Mouse (Mus musculus) left cerebral cortex, adult 18-20 months (tissue): Measurements from ENCODE around the gene Hdac1. TPM values are rescaled to one million over a fixed set of nuclear protein-coding genes. Genes with fewer than 3 reads are reported as not detected.

Source experiments
- DNase-seq, 2 experiments: peaks; one replicate each; pipeline ENCODE4 v3.0.0; 2021 to 2022; ENCODE audit warnings: low spot score in 2 of 2, mixed read lengths in 1 of 2
- microRNA-seq, 2 experiments: library from miRNA; unstranded; fragments of <30 nt; microRNA quantifications; one replicate each; pipeline ENCODE4 v1.2.0; 2021
- total RNA-seq, 2 experiments: library from RNA; stranded (reverse); gene quantifications; 2 replicates each; pipeline ENCODE4 v1.2.3; 2021

The Hdac1 gene
- total RNA-seq, 2 experiments from 2014 or later = 21.5 to 22.7 TPM

DNA sequence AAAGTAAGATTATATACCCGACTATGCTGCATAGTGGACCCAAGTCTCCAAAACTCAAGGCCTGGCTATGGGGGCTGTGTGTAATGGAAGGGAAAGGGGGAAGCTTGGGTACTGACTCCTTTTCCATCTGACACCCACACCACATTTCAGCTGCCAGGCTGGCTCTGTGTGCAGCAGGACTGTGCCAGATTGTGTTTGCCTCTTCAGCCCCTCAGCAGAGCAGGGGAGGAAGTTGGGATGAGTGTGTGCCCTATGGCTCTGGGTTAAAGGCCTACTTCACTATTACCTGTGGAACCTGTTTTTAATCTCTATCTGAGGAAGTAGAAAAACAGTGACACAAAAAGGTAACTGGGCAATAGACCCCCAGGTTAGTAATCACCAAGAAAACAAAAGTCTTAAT is 61.4 kb downstream of the Hdac1 start:
- DNase-seq = peak in 1 of 2 experiments; percentile 30

GRCm38 (mm10) chr4:129479863-129480262 is 62.6 kb downstream of the Hdac1 start:
- DNase-seq = no peak

DNA sequence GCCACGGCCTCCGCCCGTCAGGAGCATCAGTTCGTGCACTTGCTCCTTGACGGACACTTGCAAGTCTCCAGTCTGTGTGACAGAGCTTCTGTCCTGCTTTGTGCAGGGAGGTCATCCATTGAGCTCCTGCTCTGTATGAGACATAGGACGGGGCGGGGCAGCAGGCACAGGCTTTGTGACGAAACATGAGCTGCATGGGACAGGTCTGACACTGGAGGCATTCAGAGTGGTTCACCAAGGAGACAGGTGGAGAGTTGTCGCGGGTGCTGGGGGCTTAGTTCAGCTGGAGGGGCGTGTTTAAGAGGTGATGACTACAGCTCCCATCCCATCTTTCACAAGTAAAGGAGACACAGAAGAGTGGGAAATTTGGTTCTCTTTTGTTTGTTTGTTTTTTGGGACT is 66.5 kb downstream of the Hdac1 start:
- DNase-seq = no peak

Small RNA genes lying within 50 kb of the gene (microRNA-seq; reads per million reads assigned to microRNA genes)
- gene Mir8119 = 0 reads per million in 2 experiments

Other genes with a start within 250 kb of the Hdac1 start
- 100 to 1,000 TPM; 122 to 129 TPM for gene Rbbp4, start 207.3 kb downstream of the Hdac1 start, total RNA-seq
- gene Zbtb8os, start 207.0 kb downstream of the Hdac1 start, total RNA-seq = 10 to 100 TPM; 28.5 to 31.9 TPM
- 1 to 10 TPM; 4.8 to 5.0 TPM for gene Zbtb8a, start 164.6 kb downstream of the Hdac1 start, total RNA-seq
- gene Zbtb8b, start 101.9 kb downstream of the Hdac1 start, total RNA-seq = 1 to 10 TPM; 6.2 to 7.2 TPM
- 10 to 100 TPM; 59.8 to 62.7 TPM for gene Bsdc1, start 81.1 kb downstream of the Hdac1 start, total RNA-seq
- not detected for gene Tssk3, start 51.7 kb downstream of the Hdac1 start, total RNA-seq
- under 1 TPM in 1 of 2 experiments, not detected in 1; 0.66 TPM for gene Fam229a, start 51.5 kb downstream of the Hdac1 start, total RNA-seq
- gene Marcksl1, start 29.1 kb downstream of the Hdac1 start, total RNA-seq = 10 to 100 TPM; 58.3 to 84.6 TPM
- 1 to 10 TPM; 1.2 to 4.4 TPM for gene Lck, start 30.9 kb upstream of the Hdac1 start, total RNA-seq
- gene Fam167b, start 35.8 kb upstream of the Hdac1 start, total RNA-seq = under 1 TPM in 1 of 2 experiments, not detected in 1; 0.46 TPM
- 100 to 1,000 TPM; 124 to 128 TPM for gene Eif3i, start 57.9 kb upstream of the Hdac1 start, total RNA-seq
- gene Tmem234, start 58.0 kb upstream of the Hdac1 start, total RNA-seq = 10 to 100 TPM; 89.2 to 90.1 TPM
- gene Dcdc2b, start 71.5 kb upstream of the Hdac1 start, total RNA-seq = 1 to 10 TPM; 4.1 to 4.5 TPM
- gene Iqcc, start 76.4 kb upstream of the Hdac1 start, total RNA-seq = 10 to 100 TPM; 25.9 to 27.2 TPM
- 10 to 100 TPM; 45.9 to 53.5 TPM for gene Ccdc28b, start 81.2 kb upstream of the Hdac1 start, total RNA-seq
- gene Txlna, start 98.4 kb upstream of the Hdac1 start, total RNA-seq = 10 to 100 TPM; 41.2 to 42.4 TPM
- gene Kpna6, start 130.1 kb upstream of the Hdac1 start, total RNA-seq = 10 to 100 TPM; 91.4 to 93.4 TPM
- gene Tmem39b, start 154.1 kb upstream of the Hdac1 start, total RNA-seq = 10 to 100 TPM; 14.5 to 14.9 TPM
- gene Khdrbs1, start 199.6 kb upstream of the Hdac1 start, total RNA-seq = 10 to 100 TPM; 92.3 to 98.4 TPM